Mouse (Mus musculus) testis, adult 2 months (tissue): ENCODE measurements around the gene Carmil1.

Experiments
- CTCF ChIP-seq: fragments of 200-500 bp; IDR thresholded peaks from 2 replicates; pipeline ENCODE4 v1.5.1; 2012; ENCODE audit warnings: low read depth, mild to moderate bottlenecking, inconsistent platforms, low read length, moderate library complexity; ENCODE audit not compliant: control insufficient read depth, insufficient read depth, insufficient replicate concordance
- POLR2A ChIP-seq: fragments of 200-500 bp; IDR thresholded peaks from 2 replicates; pipeline ENCODE4 v1.6.1; 2012; ENCODE audit warnings: low read depth, mild to moderate bottlenecking, inconsistent platforms, low read length, moderate library complexity; ENCODE audit not compliant: control insufficient read depth

- TF ChIP-seq CTCF (no peak), POLR2A (no peak)
These were observed 50.0 kb downstream of the Carmil1 start for GRCm38 (mm10) chr13:24230541-24231095.
